Mouse (Mus musculus): ENCODE results near the gene Nap1l5. TPM values are rescaled to one million over a fixed set of nuclear protein-coding genes. Genes with fewer than 3 reads are reported as not detected.

The Nap1l5 gene
- polyA plus RNA-seq, 1 experiment from 2014 or later: 1.5 TPM

- Histone ChIP-seq H3K9me3 (replicated peaks; ENCODE audit: control insufficient read depth, low read length) (no peaks in the 10 kb centered on the region), H3K4me2 (ENCODE audit: low read depth, low read length) (no peak overlapping the region), H3K4me1 (ENCODE audit: control insufficient read depth, insufficient read depth, low read length) (no peaks in the 10 kb centered on the region), H3K27me3 (ENCODE audit: control insufficient read depth, insufficient read depth, low read length) (no peaks in the 10 kb centered on the region), H3K4me3 (ENCODE audit: low read length) (no peak overlapping the region), H3K27ac (ENCODE audit: low read length) (no peak overlapping the region), H3K36me3 (ENCODE audit: control insufficient read depth, insufficient read depth) (peaks cover 23% of the 10 kb centered on the region), H3K9ac (ENCODE audit: low read length) (no peak overlapping the region)
- ATAC-seq (replicated peaks; ENCODE audit: extremely low read depth, insufficient read depth, low FRiP score): no peak
- WGBS: 81% methylated on average over 5 of the region's 5 CpGs
Observed at GRCm38 (mm10) chr6:58913971-58914370, 7.1 kb upstream of the Nap1l5 start.

DNA sequence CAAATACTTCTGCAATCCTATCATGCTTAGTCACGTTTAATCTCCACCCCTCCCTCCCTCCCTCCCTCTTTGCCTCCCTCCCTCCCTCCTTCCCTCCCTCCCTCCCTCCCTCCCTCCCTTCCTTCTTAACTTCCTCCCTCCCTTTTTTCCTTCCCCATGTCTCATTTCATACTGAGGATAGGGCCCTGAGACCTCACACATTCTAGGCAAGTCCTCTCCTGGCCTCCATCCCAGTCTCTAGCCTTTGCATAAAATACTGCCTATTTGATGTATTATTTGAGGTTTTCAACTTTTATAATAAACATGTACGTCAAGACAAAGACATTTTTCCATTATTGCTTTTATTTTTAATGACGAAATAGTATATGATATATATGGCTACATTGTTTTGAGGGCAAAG, 6.7 kb upstream of the Nap1l5 start:
- H3K9me3 ChIP-seq (replicated peaks; ENCODE audit: control insufficient read depth, low read length): no peaks in the 10 kb centered on the region
- H3K36me3 ChIP-seq (ENCODE audit: control insufficient read depth, insufficient read depth): peaks cover 20% of the 10 kb centered on the region
- no peaks in the 10 kb centered on the region for H3K4me1 ChIP-seq (ENCODE audit: control insufficient read depth, insufficient read depth, low read length)
- ATAC-seq (replicated peaks; ENCODE audit: extremely low read depth, insufficient read depth, low FRiP score): no peak
- H3K27ac ChIP-seq (ENCODE audit: low read length): no peak overlapping the region
- no peaks in the 10 kb centered on the region for H3K27me3 ChIP-seq (ENCODE audit: control insufficient read depth, insufficient read depth, low read length)
- H3K4me2 ChIP-seq (ENCODE audit: low read depth, low read length): no peak overlapping the region
- no peak overlapping the region for H3K9ac ChIP-seq (ENCODE audit: low read length)
- 67% methylated on average over 3 of the region's 3 CpGs for WGBS
- H3K4me3 ChIP-seq (ENCODE audit: low read length): no peak overlapping the region

GRCm38 (mm10) chr6:58912842-58913241, 6.0 kb upstream of the Nap1l5 start:
- 75% methylated on average over 5 of the region's 5 CpGs for WGBS
- Histone ChIP-seq H3K4me3 (ENCODE audit: low read length) (no peak overlapping the region), H3K27ac (ENCODE audit: low read length) (no peak overlapping the region), H3K4me1 (ENCODE audit: control insufficient read depth, insufficient read depth, low read length) (no peaks in the 10 kb centered on the region), H3K4me2 (ENCODE audit: low read depth, low read length) (no peak overlapping the region), H3K36me3 (ENCODE audit: control insufficient read depth, insufficient read depth) (peaks cover 17% of the 10 kb centered on the region), H3K9ac (ENCODE audit: low read length) (no peak overlapping the region), H3K27me3 (ENCODE audit: control insufficient read depth, insufficient read depth, low read length) (no peaks in the 10 kb centered on the region), H3K9me3 (replicated peaks; ENCODE audit: control insufficient read depth, low read length) (no peaks in the 10 kb centered on the region; the same call in 1 of the 2 replicates)
- no peak for ATAC-seq (replicated peaks; ENCODE audit: extremely low read depth, insufficient read depth, low FRiP score)

- no peak overlapping the region for H3K27ac ChIP-seq (ENCODE audit: low read length)
- peaks cover 26% of the 10 kb centered on the region for H3K36me3 ChIP-seq (ENCODE audit: control insufficient read depth, insufficient read depth)
- no peak overlapping the region for H3K4me3 ChIP-seq (ENCODE audit: low read length)
- H3K4me1 ChIP-seq (ENCODE audit: control insufficient read depth, insufficient read depth, low read length): no peaks in the 10 kb centered on the region
- H3K9ac ChIP-seq (ENCODE audit: low read length): no peak overlapping the region
- H3K4me2 ChIP-seq (ENCODE audit: low read depth, low read length): no peak overlapping the region
- peaks cover 16% of the 10 kb centered on the region for H3K9me3 ChIP-seq (replicated peaks; ENCODE audit: control insufficient read depth, low read length)
- H3K27me3 ChIP-seq (ENCODE audit: control insufficient read depth, insufficient read depth, low read length): no peaks in the 10 kb centered on the region
- ATAC-seq (replicated peaks; ENCODE audit: extremely low read depth, insufficient read depth, low FRiP score): no peak
- WGBS: 88% methylated on average over 2 of the region's 2 CpGs
Observed at GRCm38 (mm10) chr6:58907791-58908190, 915 bp upstream of the Nap1l5 start.

DNA sequence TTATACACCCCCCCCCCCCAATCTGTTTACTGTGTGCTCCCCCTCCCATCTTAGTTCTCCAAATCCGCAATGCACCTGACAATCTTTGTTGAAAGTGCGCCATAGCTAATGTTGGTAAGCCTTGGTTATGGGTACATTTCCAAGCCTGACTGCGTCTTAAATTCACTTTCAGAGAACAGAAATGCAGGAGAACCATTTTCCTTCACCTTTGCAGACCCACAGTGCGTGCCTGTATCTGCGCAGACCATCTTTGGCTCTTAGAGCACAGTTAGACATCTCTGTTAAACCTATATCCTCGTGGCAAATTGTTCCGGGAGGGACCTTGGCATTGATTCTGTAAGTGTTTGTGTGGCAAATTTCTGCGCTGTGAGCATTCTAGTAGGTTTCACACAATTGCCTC, 460 bp upstream of the Nap1l5 start:
- no peak for ATAC-seq (replicated peaks; ENCODE audit: extremely low read depth, insufficient read depth, low FRiP score)
- H3K36me3 ChIP-seq (ENCODE audit: control insufficient read depth, insufficient read depth): peaks cover 26% of the 10 kb centered on the region
- no peak overlapping the region; the same call in 1 of the 2 replicates for H3K4me2 ChIP-seq (ENCODE audit: low read depth, low read length)
- H3K9ac ChIP-seq (ENCODE audit: low read length): no peak overlapping the region
- no peak overlapping the region for H3K27ac ChIP-seq (ENCODE audit: low read length)
- H3K9me3 ChIP-seq (replicated peaks; ENCODE audit: control insufficient read depth, low read length): peaks cover 16% of the 10 kb centered on the region
- no peaks in the 10 kb centered on the region for H3K4me1 ChIP-seq (ENCODE audit: control insufficient read depth, insufficient read depth, low read length)
- 89% methylated on average over 8 of the region's 8 CpGs for WGBS
- no peak overlapping the region for H3K4me3 ChIP-seq (ENCODE audit: low read length)
- H3K27me3 ChIP-seq (ENCODE audit: control insufficient read depth, insufficient read depth, low read length): no peaks in the 10 kb centered on the region

DNA sequence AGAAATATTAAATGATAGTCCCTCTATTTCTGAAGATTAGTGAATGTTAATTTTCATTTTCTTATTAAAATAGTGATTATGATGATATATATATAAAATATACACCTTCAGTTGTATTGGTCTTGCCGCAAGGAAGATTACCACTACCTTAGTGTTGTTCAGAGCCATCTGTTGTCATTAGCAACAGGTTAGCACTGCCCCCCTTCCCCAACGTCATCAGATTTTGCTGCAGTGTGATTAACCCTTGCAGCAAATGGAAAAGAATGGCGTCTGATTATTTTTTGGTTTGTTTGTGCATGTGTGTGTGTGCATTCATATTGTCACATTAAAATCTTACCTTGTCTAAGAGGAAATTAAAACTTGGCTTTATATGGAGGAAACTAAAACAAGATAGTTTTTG, 2.3 kb downstream of the Nap1l5 start:
- Histone ChIP-seq H3K4me1 (ENCODE audit: control insufficient read depth, insufficient read depth, low read length) (peaks cover 2% of the 10 kb centered on the region; the same call in 1 of the 2 replicates), H3K9ac (ENCODE audit: low read length) (no peak overlapping the region), H3K4me2 (ENCODE audit: low read depth, low read length) (no peak overlapping the region), H3K9me3 (replicated peaks; ENCODE audit: control insufficient read depth, low read length) (peaks cover 16% of the 10 kb centered on the region), H3K27ac (ENCODE audit: low read length) (no peak overlapping the region), H3K27me3 (ENCODE audit: control insufficient read depth, insufficient read depth, low read length) (no peaks in the 10 kb centered on the region), H3K36me3 (ENCODE audit: control insufficient read depth, insufficient read depth) (peaks cover 33% of the 10 kb centered on the region), H3K4me3 (ENCODE audit: low read length) (no peak overlapping the region)
- WGBS: 64% methylated on average over 3 of the region's 3 CpGs
- no peak for ATAC-seq (replicated peaks; ENCODE audit: extremely low read depth, insufficient read depth, low FRiP score)

GRCm38 (mm10) chr6:58903171-58903570, 3.7 kb downstream of the Nap1l5 start:
- Histone ChIP-seq H3K27ac (ENCODE audit: low read length) (no peak overlapping the region), H3K4me2 (ENCODE audit: low read depth, low read length) (no peak overlapping the region)
- WGBS: 44% methylated on average over 8 of the region's 8 CpGs

DNA sequence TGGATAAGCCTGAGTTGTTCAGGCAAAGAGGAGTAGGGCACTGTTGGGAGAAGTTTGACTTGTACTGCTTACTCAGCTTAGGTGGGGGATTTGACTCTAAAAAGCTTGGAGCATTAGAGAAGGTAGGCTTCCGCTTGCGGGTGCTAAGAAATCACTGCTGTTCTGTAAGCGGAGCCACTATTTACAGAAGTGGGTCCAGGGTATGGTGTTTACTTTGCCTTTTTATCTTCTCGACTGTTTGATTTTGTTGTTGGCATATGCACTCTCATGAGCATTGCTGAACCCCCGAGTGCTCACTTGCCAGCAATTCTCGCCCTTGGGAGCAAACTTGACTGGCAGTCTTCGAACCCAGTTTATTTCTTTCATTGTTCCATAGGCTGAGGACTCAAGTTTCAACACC, 6.3 kb downstream of the Nap1l5 start:
- H3K9ac ChIP-seq (ENCODE audit: low read length): no peak overlapping the region
- no peaks in the 10 kb centered on the region for H3K27me3 ChIP-seq (ENCODE audit: control insufficient read depth, insufficient read depth, low read length)
- ATAC-seq (replicated peaks; ENCODE audit: extremely low read depth, insufficient read depth, low FRiP score): no peak
- no peaks in the 10 kb centered on the region for H3K9me3 ChIP-seq (replicated peaks; ENCODE audit: control insufficient read depth, low read length)
- no peak overlapping the region for H3K4me2 ChIP-seq (ENCODE audit: low read depth, low read length)
- 82% methylated on average over 7 of the region's 7 CpGs for WGBS
- H3K4me3 ChIP-seq (ENCODE audit: low read length): no peak overlapping the region
- no peak overlapping the region for H3K27ac ChIP-seq (ENCODE audit: low read length)
- peaks cover 19% of the 10 kb centered on the region for H3K4me1 ChIP-seq (ENCODE audit: control insufficient read depth, insufficient read depth, low read length)
- H3K36me3 ChIP-seq (ENCODE audit: control insufficient read depth, insufficient read depth): peaks cover 18% of the 10 kb centered on the region

More at GRCm38 (mm10) chr6:58903171-58903570, 3.7 kb downstream of the Nap1l5 start:
- peaks cover 16% of the 10 kb centered on the region for H3K9me3 ChIP-seq (replicated peaks; ENCODE audit: control insufficient read depth, low read length)
- peaks cover 3% of the 10 kb centered on the region; the same call in 1 of the 2 replicates for H3K4me1 ChIP-seq (ENCODE audit: control insufficient read depth, insufficient read depth, low read length)
- no peak overlapping the region for H3K4me3 ChIP-seq (ENCODE audit: low read length)
- H3K27me3 ChIP-seq (ENCODE audit: control insufficient read depth, insufficient read depth, low read length): no peaks in the 10 kb centered on the region
- ATAC-seq (replicated peaks; ENCODE audit: extremely low read depth, insufficient read depth, low FRiP score): no peak
- H3K9ac ChIP-seq (ENCODE audit: low read length): no peak overlapping the region
- H3K36me3 ChIP-seq (ENCODE audit: control insufficient read depth, insufficient read depth): peaks cover 36% of the 10 kb centered on the region

DNA sequence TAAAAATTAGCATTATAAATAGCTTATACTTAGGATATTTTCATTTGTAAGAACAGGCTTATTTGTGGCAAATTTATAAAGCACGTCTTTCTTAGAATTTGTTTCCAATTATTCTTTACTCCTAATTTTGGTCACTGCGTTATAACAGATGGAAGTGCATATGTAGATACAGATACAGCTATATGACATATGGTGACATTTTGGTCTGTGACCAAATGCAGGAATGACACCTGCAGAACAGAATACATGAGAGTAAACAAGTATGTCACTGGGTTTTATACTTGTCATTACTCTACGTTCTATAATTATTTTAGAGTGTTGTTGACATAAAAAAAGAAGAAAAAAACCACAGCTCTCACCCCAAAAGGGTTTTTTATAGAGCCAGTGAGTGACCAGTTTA, 7.8 kb downstream of the Nap1l5 start:
- peaks cover 22% of the 10 kb centered on the region for H3K36me3 ChIP-seq (ENCODE audit: control insufficient read depth, insufficient read depth)
- H3K9me3 ChIP-seq (replicated peaks; ENCODE audit: control insufficient read depth, low read length): no peaks in the 10 kb centered on the region

More for the DNA sequence above, 7.8 kb downstream of the Nap1l5 start:
- Histone ChIP-seq H3K4me3 (ENCODE audit: low read length) (no peak overlapping the region), H3K9ac (ENCODE audit: low read length) (no peak overlapping the region), H3K4me1 (ENCODE audit: control insufficient read depth, insufficient read depth, low read length) (peaks cover 19% of the 10 kb centered on the region), H3K27me3 (ENCODE audit: control insufficient read depth, insufficient read depth, low read length) (no peaks in the 10 kb centered on the region), H3K4me2 (ENCODE audit: low read depth, low read length) (no peak overlapping the region), H3K27ac (ENCODE audit: low read length) (no peak overlapping the region)
- no peak for ATAC-seq (replicated peaks; ENCODE audit: extremely low read depth, insufficient read depth, low FRiP score)
- 92% methylated on average over 3 of the region's 3 CpGs for WGBS
